In genomic region chr3:28263002-28263947, GRCm38 (mm10) we compare ENCODE assay signal across 9 mouse cellular contexts. TPM values are rescaled to one million over a fixed set of nuclear protein-coding genes. Genes with fewer than 3 reads are reported as not detected.
DNase-seq lines count a peak whose midpoint lies in the region; ATAC-seq and TF ChIP-seq lines count a peak whose summit lies in the region.
"Had no signal": no experiment of that assay in that cellular context is flagged by ENCODE, and none has a peak within 500 bp of the region (broad histone marks: within the 10 kb centered on the region; RNA-seq: fewer than 3 reads in every experiment).

TSS of gene Tnik (plus strand) at chr3:28263214.

- DNase-seq in 416B (ENCODE audit: low read depth), result peak; percentile 96
- DNase-seq in adrenal gland, postnatal 4 days (ENCODE audit: low spot score in 2 of 2), result peak; percentile 16 to 43
- peak; percentile 93 for DNase-seq in embryonic facial prominence, embryonic 14.5 days (ENCODE audit: low spot score)
- peak; percentile 96 for DNase-seq in heart, embryonic 10.5 days (ENCODE audit: low spot score)
- DNase-seq in kidney, postnatal 0 days (ENCODE audit: low spot score), result peak; percentile 77
- peak; percentile 57 for DNase-seq in liver, adult 2 months (ENCODE audit: extremely low read depth, low read depth, low spot score)
- peak; percentile 88 for DNase-seq in splenic B cell, adult 2 months (ENCODE audit: low read depth, low spot score)

- H3K4me2 ChIP-seq in embryonic facial prominence, embryonic 14.5 days (ENCODE audit: low read depth, low read length), result peak within 1 kb of the TSS; percentile 96
- peak within 1 kb of the TSS; percentile 98 for H3K4me2 ChIP-seq in kidney, postnatal 0 days (ENCODE audit: low read length)
- H3K4me2 ChIP-seq in myocyte (ENCODE audit: low read depth), result peak within 1 kb of the TSS; percentile 86

- WGBS in embryonic facial prominence, embryonic 14.5 days, result under 1% methylated on average over 48 of the region's 59 CpGs
- WGBS in heart, embryonic 10.5 days, result under 1% methylated on average over 58 of the region's 59 CpGs
- WGBS in kidney, postnatal 0 days, result under 1% methylated on average over 58 of the region's 59 CpGs
- under 1% methylated on average over 58 of the region's 59 CpGs for WGBS in liver, adult 2 months

- H3K27ac ChIP-seq in embryonic facial prominence, embryonic 14.5 days (replicated peaks; ENCODE audit: low read depth, low read length), result peak within 1 kb of the TSS; percentile 78
- H3K27ac ChIP-seq in heart, embryonic 10.5 days, result peak within 1 kb of the TSS; percentile 90
- H3K27ac ChIP-seq in kidney, postnatal 0 days, result no peak within 1 kb of the TSS
- H3K27ac ChIP-seq in liver, adult 2 months (replicated peaks; ENCODE audit: insufficient read depth, low read depth, low read length), result no peak within 1 kb of the TSS; the same call in 1 of the 2 replicates

- H3K4me3 ChIP-seq in embryonic facial prominence, embryonic 14.5 days (ENCODE audit: low read depth, low read length), result peak within 1 kb of the TSS; percentile 73
- peak within 1 kb of the TSS; percentile 68 for H3K4me3 ChIP-seq in heart, embryonic 10.5 days
- peak within 1 kb of the TSS; percentile 69 for H3K4me3 ChIP-seq in kidney, postnatal 0 days (replicated peaks; ENCODE audit: low read depth, low read length)
- H3K4me3 ChIP-seq in liver, adult 2 months (ENCODE audit: insufficient read depth, low read depth, low read length), result peak within 1 kb of the TSS; percentile 95
- H3K4me3 ChIP-seq in myocyte, result peak within 1 kb of the TSS; percentile 37

- H3K9ac ChIP-seq in embryonic facial prominence, embryonic 14.5 days (ENCODE audit: low read depth, low read length), result peak within 1 kb of the TSS; percentile 73
- H3K9ac ChIP-seq in kidney, postnatal 0 days (ENCODE audit: low read depth, low read length), result peak within 1 kb of the TSS; percentile 62
- peak within 1 kb of the TSS; percentile 83 for H3K9ac ChIP-seq in liver, adult 2 months (ENCODE audit: low read depth, low read length)

- no peaks in the 10 kb centered on the region for H3K79me2 ChIP-seq in liver, adult 2 months (ENCODE audit: control insufficient read depth, insufficient read depth, low read length)
- H3K79me2 ChIP-seq in myocyte (ENCODE audit: control insufficient read depth, insufficient read depth), result no peaks in the 10 kb centered on the region

- peak; percentile 93 for ATAC-seq in embryonic facial prominence, embryonic 14.5 days (ENCODE audit: low read depth)
- peak; percentile 82 for ATAC-seq in kidney, postnatal 0 days (replicated peaks; ENCODE audit: low FRiP score, low read depth)

- no peak for TF ChIP-seq CTCF in kidney, postnatal 0 days (IDR thresholded peaks at IDR 0.05; ENCODE audit: low read depth)
- TF ChIP-seq CTCF in liver, adult 2 months (IDR thresholded peaks at IDR 0.05; ENCODE audit: low read depth, low read length), result no peak

- H3K36me3 ChIP-seq in embryonic facial prominence, embryonic 14.5 days (ENCODE audit: control insufficient read depth, insufficient read depth, low read length), result no peaks in the 10 kb centered on the region
- H3K36me3 ChIP-seq in heart, embryonic 10.5 days, result no peaks in the 10 kb centered on the region
- H3K36me3 ChIP-seq in kidney, postnatal 0 days (ENCODE audit: insufficient read depth, low read length), result no peaks in the 10 kb centered on the region
- H3K36me3 ChIP-seq in liver, adult 2 months (ENCODE audit: control insufficient read depth, insufficient read depth, low read length), result no peaks in the 10 kb centered on the region
- H3K36me3 ChIP-seq in myocyte (ENCODE audit: control insufficient read depth, insufficient read depth), result no peaks in the 10 kb centered on the region
- no peaks in the 10 kb centered on the region for H3K36me3 ChIP-seq in splenic B cell, adult 2 months (ENCODE audit: control insufficient read depth, insufficient read depth, low read length, poor library complexity, severe bottlenecking)

- TF ChIP-seq POLR2A in liver, adult 2 months (IDR thresholded peaks at IDR 0.05; ENCODE audit: extremely low read depth, insufficient read depth, low read length), result 0 out of 2 replicates have a peak, but pooled peaks have one; percentile 20
- TF ChIP-seq POLR2A in myocyte (IDR thresholded peaks at IDR 0.05; ENCODE audit: insufficient read length, low read depth), result no peak

- H3ac ChIP-seq in myocyte (ENCODE audit: control insufficient read depth, insufficient read length), result peak within 1 kb of the TSS; percentile 0

- no peaks in the 10 kb centered on the region for H3K9me3 ChIP-seq in embryonic facial prominence, embryonic 14.5 days (ENCODE audit: control insufficient read depth, low read length)
- H3K9me3 ChIP-seq in heart, embryonic 10.5 days, result no peaks in the 10 kb centered on the region
- no peaks in the 10 kb centered on the region for H3K9me3 ChIP-seq in kidney, postnatal 0 days (replicated peaks; ENCODE audit: low read length)

- peaks cover 8% of the 10 kb centered on the region; the same call in 1 of the 2 replicates for H3K4me1 ChIP-seq in embryonic facial prominence, embryonic 14.5 days (ENCODE audit: control insufficient read depth, insufficient read depth, low read length)
- peaks cover 30% of the 10 kb centered on the region for H3K4me1 ChIP-seq in heart, embryonic 10.5 days
- H3K4me1 ChIP-seq in kidney, postnatal 0 days (replicated peaks; ENCODE audit: insufficient read depth, low read length), result no peaks in the 10 kb centered on the region
- H3K4me1 ChIP-seq in liver, adult 2 months (ENCODE audit: control insufficient read depth, insufficient read depth, low read length), result peaks cover 3% of the 10 kb centered on the region

- no peaks in the 10 kb centered on the region; the same call in 1 of the 2 replicates for H3K27me3 ChIP-seq in embryonic facial prominence, embryonic 14.5 days (replicated peaks; ENCODE audit: control insufficient read depth, insufficient read depth, low read length)
- H3K27me3 ChIP-seq in heart, embryonic 10.5 days (ENCODE audit: insufficient read depth, poor library complexity, severe bottlenecking), result 0 out of 2 replicates have a peak, but pooled peaks cover 8% of the 10 kb centered on the region
- H3K27me3 ChIP-seq in kidney, postnatal 0 days (ENCODE audit: insufficient read depth, low read length), result no peaks in the 10 kb centered on the region
- H3K27me3 ChIP-seq in liver, adult 2 months (ENCODE audit: control insufficient read depth, insufficient read depth, low read length), result no peaks in the 10 kb centered on the region
- no peaks in the 10 kb centered on the region for H3K27me3 ChIP-seq in myocyte (ENCODE audit: control insufficient read depth, insufficient read depth, insufficient read length)
- H3K27me3 ChIP-seq in splenic B cell, adult 2 months (ENCODE audit: control insufficient read depth, insufficient read depth, low read length, poor library complexity, severe bottlenecking), result no peaks in the 10 kb centered on the region
- H3K27me3 ChIP-seq: CH12.LX had no signal

TF ChIP-seq in myocyte, 11 proteins besides CTCF, POLR2A, EP300 and RAD21:
- TF ChIP-seq USF1 (IDR thresholded peaks at IDR 0.05; ENCODE audit: low read depth) (no peak), MYOD1 (IDR thresholded peaks at IDR 0.05; ENCODE audit: control insufficient read depth in 1 of 3, insufficient read length in 2 of 3, low read depth in 2 of 3) (peak in 1 of 3 experiments; percentile 15)

RNA-seq across cellular contexts. Expression of gene Tnik, which starts in this region (rescaled TPM):
- total RNA-seq in adrenal gland, postnatal 4 days (2021), result 10 to 100 TPM; 36.9 to 40.8 TPM
- 18.4 and 19.4 TPM in 2 replicates for polyA plus RNA-seq in embryonic facial prominence, embryonic 14.5 days (2014; fragmentation: Nextera tagmentation; extraction: Ambion mirVana)
- polyA plus RNA-seq in heart, embryonic 10.5 days (2016; fragmentation: Nextera tagmentation; extraction: Ambion mirVana), result 5.9 and 6.1 TPM in 2 replicates
- 1.2 and 2.0 TPM in 2 replicates for polyA plus RNA-seq in kidney, postnatal 0 days (2015; fragmentation: Nextera tagmentation; extraction: Ambion mirVana)
- total RNA-seq in liver, adult 2 months (2014; rRNA removed), result 2.8 and 3.0 TPM in 2 replicates
- 0.22 and 1.2 TPM in 2 replicates for polyA plus RNA-seq in liver, adult 2 months (2012; rRNA removed)
- 1.8 TPM for polyA plus RNA-seq in myocyte (2012; fragmentation: generic; extraction: Trizol)

Comparison
In these comparisons a context has a peak if more than half of its experiments do, and no peak if none do; other contexts are left out.
1. DNase-seq: peak in every context shown above with its lines; median percentile 96 in 416B; 96 in heart, embryonic 10.5 days; 93 in embryonic facial prominence, embryonic 14.5 days; 88 in splenic B cell, adult 2 months; 77 in kidney, postnatal 0 days; 57 in liver, adult 2 months; 30 in adrenal gland, postnatal 4 days.
2. H3K27ac ChIP-seq: peak in embryonic facial prominence, embryonic 14.5 days (single experiment) and heart, embryonic 10.5 days (single experiment); none in kidney, postnatal 0 days (single experiment) and liver, adult 2 months (single experiment).
3. H3K4me3 ChIP-seq: peak in every context shown above with its lines; median percentile 95 in liver, adult 2 months; 73 in embryonic facial prominence, embryonic 14.5 days; 69 in kidney, postnatal 0 days; 68 in heart, embryonic 10.5 days; 37 in myocyte.
4. Peak in every context shown above with its lines, with median percentiles within 50 percentile points of each other: H3K4me2 ChIP-seq and H3K9ac ChIP-seq.